Mouse (Mus musculus) lung, embryonic 16.5 days (tissue): ENCODE measurements at regions not wholly inside any gene's neighbourhood (a gene's known extent, or its start where the extent isn't known, plus 50 kb on each side); places are given as distances from the start of the nearest gene placed in this dataset.
A peak's percentile ranks its signal among the peaks of the same experiment; 100 is the strongest.

Experiments used
- ATAC-seq: fragments of 200-750 bp; cut with Nextera tagmentation; 2 replicates; pipeline ENCODE4 v1.8.0; 2017; ENCODE audit warnings: low read depth, mild to moderate bottlenecking, moderate library complexity
- H3K27ac ChIP-seq: fragments of 300-500 bp; sonication (generic); 2 replicates; pipeline ENCODE4 v1.5.1; 2014; ENCODE audit warnings: mild to moderate bottlenecking, control low read depth, low read length
- H3K27me3 ChIP-seq: fragments of 300-500 bp; sonication (generic); 2 replicates; pipeline ENCODE4 v1.6.1; 2014; ENCODE audit warnings: low read depth, low read length, mixed read lengths; ENCODE audit not compliant: control insufficient read depth, insufficient read depth
- H3K36me3 ChIP-seq: fragments of 300-500 bp; sonication (generic); 2 replicates; pipeline ENCODE4 v1.6.1; 2014; ENCODE audit warnings: low read length; ENCODE audit not compliant: control insufficient read depth, insufficient read depth
- H3K4me1 ChIP-seq: fragments of 300-500 bp; sonication (generic); replicated peaks from 2 replicates; pipeline ENCODE4 v1.6.1; 2014; ENCODE audit warnings: low read length, mixed read lengths; ENCODE audit not compliant: control insufficient read depth, insufficient read depth
- H3K4me2 ChIP-seq: fragments of 300-500 bp; sonication (generic); 2 replicates; pipeline ENCODE4 v1.6.1; 2014; ENCODE audit warnings: low read depth, low read length, control low read depth
- H3K4me3 ChIP-seq: fragments of 300-500 bp; sonication (generic); 2 replicates; pipeline ENCODE4 v1.5.1; 2014; ENCODE audit warnings: mild to moderate bottlenecking, low read length, control low read depth
- H3K9ac ChIP-seq: fragments of 300-500 bp; sonication (generic); 2 replicates; pipeline ENCODE4 v1.6.1; 2014; ENCODE audit warnings: low read length, control low read depth
- H3K9me3 ChIP-seq: fragments of 300-500 bp; sonication (generic); 2 replicates; pipeline ENCODE4 v1.6.1; 2016; ENCODE audit warnings: low read length; ENCODE audit not compliant: control insufficient read depth
- WGBS: fragments of 180-500 bp; shearing (Covaris S2); extraction: QIAGEN DNeasy Blood & Tissue Kit; methylation state at CpG from one replicate; pipeline ENCODE4 v1.1.7; 2014; 5-methylcytosine and 5-hydroxymethylcytosine counted together

DNA sequence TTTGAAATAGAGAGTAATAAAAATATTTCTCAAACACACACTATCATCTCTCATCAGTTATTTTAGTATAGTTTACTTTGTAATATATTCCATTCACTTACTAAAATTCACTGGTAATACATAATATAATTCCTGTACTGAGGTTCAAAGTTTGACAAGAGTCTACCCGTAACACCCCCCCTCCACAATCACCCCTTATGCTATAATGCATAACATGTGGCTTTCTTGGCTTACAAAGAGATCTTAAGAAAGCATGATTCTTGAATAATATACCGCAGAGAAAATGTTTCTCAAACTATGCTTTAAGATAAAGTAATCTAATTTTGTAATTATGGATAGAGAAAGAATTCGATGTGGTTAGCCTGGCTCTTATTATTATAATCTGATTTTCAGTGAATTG, 539.7 kb downstream of the Gm11232 start:
- Histone ChIP-seq H3K4me3 (no peak overlapping the region), H3K4me2 (no peak overlapping the region), H3K9ac (no peak overlapping the region), H3K4me1 (no peaks in the 10 kb centered on the region), H3K27me3 (no peaks in the 10 kb centered on the region), H3K9me3 (no peaks in the 10 kb centered on the region), H3K27ac (no peak overlapping the region), H3K36me3 (no peaks in the 10 kb centered on the region)
- WGBS = 58% methylated on average over 3 of the region's 3 CpGs
- no peak for ATAC-seq

DNA sequence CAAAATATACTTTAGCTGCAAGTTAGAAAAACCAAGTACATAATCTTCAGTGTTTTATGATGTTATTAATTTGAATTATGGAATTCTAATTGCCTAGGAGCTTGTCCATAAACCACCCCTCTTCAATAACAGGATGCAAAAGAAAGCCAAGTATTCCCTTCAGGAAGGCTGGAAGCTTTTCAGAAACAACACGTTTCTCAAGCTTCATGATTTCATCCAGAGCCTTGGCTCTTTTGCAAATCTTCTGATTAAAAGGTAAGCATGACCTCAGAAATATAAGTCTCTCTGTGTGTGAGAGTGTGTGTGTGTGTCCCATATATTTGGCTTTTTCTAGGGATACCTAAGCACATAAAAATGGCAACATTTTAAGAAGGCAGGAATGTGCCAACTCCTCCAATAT, 570.0 kb downstream of the Gm11232 start:
- H3K36me3 ChIP-seq = no peaks in the 10 kb centered on the region
- H3K4me3 ChIP-seq = no peak overlapping the region
- H3K4me1 ChIP-seq = no peaks in the 10 kb centered on the region
- H3K27ac ChIP-seq = no peak overlapping the region
- ATAC-seq = no peak
- no peak overlapping the region for H3K9ac ChIP-seq
- H3K4me2 ChIP-seq = no peak overlapping the region
- H3K9me3 ChIP-seq = no peaks in the 10 kb centered on the region
- 33% methylated on average over 1 of the region's 1 CpGs for WGBS
- H3K27me3 ChIP-seq = no peaks in the 10 kb centered on the region

DNA sequence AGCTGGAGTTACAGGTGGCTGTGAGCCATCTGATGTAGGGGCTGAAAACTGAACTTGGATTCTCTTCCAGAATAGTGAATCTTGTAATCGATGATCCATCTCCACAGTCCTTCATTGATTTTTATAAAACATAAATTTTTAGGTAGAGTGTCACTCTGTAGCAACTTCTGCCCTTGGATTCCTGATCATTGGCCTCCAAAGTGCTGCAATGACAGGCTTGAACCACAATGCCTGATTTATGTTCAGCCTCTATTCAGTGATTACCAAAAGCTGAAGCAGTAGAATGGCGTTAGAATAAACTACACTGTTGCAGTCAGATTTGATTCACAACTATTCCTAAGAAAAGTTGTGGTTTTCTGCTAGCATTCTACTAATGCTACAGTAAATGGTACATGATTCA, 580.1 kb downstream of the Gm11232 start:
- Histone ChIP-seq H3K4me3 (no peak overlapping the region), H3K9me3 (no peaks in the 10 kb centered on the region), H3K4me2 (no peak overlapping the region), H3K9ac (no peak overlapping the region), H3K27me3 (no peaks in the 10 kb centered on the region), H3K4me1 (no peaks in the 10 kb centered on the region), H3K36me3 (no peaks in the 10 kb centered on the region), H3K27ac (no peak overlapping the region)
- no peak for ATAC-seq
- WGBS = 80% methylated on average over 2 of the region's 2 CpGs

DNA sequence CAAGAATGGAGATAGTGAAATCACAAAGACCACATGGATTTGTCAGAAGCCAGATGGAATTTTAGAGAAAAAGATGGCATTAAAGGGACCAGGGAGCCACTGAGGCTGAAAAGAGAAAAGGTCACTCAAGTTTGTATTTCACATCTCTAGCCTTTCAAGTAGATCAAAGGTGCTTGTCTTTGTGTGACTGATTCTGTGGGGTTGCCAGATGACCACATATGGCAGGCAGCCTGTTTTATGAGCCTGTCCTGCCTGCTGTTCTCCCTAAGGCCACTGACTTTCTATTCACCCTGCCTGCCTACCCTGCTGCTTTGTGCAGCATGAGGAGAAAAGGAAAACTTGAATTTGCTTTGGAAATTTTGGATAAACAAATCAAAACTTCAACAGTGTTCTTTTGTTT, 592.0 kb downstream of the Gm11232 start:
- Histone ChIP-seq H3K27ac (no peak overlapping the region), H3K4me2 (no peak overlapping the region), H3K9ac (no peak overlapping the region), H3K9me3 (no peaks in the 10 kb centered on the region), H3K4me3 (no peak overlapping the region), H3K27me3 (no peaks in the 10 kb centered on the region), H3K36me3 (no peaks in the 10 kb centered on the region), H3K4me1 (no peaks in the 10 kb centered on the region)
- ATAC-seq = no peak

DNA sequence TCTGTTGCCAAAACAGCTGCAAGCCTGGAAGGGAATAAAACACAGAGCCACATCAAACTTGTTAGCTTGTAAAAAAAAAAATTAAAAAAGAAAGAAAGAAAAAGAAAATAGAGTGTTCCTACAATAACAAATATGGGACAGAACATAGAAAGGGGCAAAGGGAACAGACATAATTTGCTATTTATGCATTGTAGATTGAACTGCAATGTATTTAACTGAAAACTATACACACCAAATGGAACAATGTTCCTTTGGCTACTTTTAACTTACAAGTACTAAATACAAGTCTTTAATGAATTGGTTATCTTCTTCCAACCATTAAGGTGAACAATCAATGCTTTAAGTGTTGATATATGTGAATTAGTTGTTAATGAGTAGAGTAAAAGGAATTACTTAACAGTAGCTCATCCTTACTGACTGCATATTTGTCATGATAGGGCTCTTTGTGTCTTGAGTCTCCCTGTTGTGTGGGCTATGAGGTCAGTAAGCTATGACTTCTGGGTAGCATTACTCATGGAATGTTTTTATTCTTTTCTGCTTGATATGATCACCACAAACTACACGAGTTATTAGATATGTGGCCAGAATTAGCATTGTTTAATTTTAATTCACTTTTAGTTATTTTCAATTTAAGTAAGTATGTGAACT, 597.0 kb upstream of the Megf9 start:
- 27% methylated on average over 1 of the region's 1 CpGs for WGBS
- H3K4me1 ChIP-seq = no peaks in the 10 kb centered on the region
- no peak overlapping the region for H3K9ac ChIP-seq
- H3K4me3 ChIP-seq = no peak overlapping the region
- peak; percentile 75; the same call in 1 of the 2 replicates for ATAC-seq
- no peaks in the 10 kb centered on the region for H3K36me3 ChIP-seq
- no peak overlapping the region for H3K4me2 ChIP-seq
- H3K27ac ChIP-seq = no peak overlapping the region; the same call in 1 of the 2 replicates
- no peaks in the 10 kb centered on the region for H3K27me3 ChIP-seq
- no peaks in the 10 kb centered on the region for H3K9me3 ChIP-seq

DNA sequence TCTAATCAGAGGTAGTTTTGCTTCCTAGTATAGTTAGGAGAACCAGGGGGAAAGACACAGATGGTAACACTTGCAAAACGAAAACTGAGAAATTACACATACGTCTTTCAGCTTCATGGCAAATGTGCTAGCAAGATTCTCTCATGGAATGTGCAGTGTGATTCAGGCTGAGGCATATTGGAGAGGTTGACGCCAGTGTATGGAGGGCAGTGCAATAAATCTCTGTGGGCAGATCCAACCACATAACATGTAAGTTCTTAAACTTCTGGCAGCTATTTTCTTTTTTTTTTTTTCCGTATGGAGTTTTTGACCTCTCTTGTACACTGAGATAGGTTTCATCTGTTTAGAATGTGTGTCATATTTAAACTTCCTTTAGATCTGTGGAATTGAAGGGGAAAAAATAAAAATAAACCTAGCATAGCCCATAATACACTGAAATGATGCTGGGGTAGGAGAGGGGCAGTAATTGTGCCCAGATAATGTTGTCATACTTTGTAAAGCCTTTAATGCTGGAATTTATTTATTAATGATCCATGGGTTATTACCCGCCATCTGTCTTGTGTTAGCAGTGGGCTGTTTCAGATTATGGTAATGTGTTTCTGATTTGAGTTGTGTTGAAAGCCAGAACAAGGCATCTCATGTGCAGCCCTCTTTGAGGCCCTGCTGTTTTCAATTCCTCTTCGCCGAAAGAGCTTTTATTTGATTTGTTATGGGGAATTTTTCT, 596.3 kb upstream of the Megf9 start:
- ATAC-seq = peak; percentile 91
- WGBS = 51% methylated on average over 7 of the region's 7 CpGs
- no peak overlapping the region; the same call in 1 of the 2 replicates for H3K27ac ChIP-seq

DNA sequence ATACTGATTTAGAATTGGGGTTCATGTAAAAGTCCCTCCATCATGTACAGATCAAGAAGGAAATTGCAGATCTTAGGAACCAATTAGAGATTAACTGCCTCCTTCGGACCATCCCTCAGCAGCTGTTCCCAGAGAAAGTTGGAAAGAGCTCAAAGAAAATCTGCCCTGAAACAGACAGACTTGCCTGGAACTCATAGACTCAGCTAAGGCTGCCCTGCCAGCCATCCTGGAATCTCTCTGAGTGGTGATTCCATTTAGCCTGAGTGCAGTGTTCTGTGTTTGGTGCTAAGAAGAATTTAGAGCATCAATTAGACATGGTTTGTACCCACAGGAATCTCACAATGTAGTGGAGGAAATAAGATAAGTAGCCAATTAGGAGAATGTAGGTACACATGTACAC, 594.5 kb upstream of the Megf9 start:
- 49% methylated on average over 1 of the region's 1 CpGs for WGBS
- H3K36me3 ChIP-seq = no peaks in the 10 kb centered on the region
- H3K4me1 ChIP-seq = no peaks in the 10 kb centered on the region
- H3K4me3 ChIP-seq = no peak overlapping the region
- H3K27me3 ChIP-seq = no peaks in the 10 kb centered on the region
- H3K4me2 ChIP-seq = no peak overlapping the region
- ATAC-seq = 0 out of 2 replicates have a peak, but pooled peaks have one; percentile 43
- no peak overlapping the region for H3K27ac ChIP-seq
- H3K9ac ChIP-seq = no peak overlapping the region
- no peaks in the 10 kb centered on the region for H3K9me3 ChIP-seq

More for the DNA sequence above, 596.3 kb upstream of the Megf9 start:
- H3K9me3 ChIP-seq = no peaks in the 10 kb centered on the region
- no peak overlapping the region for H3K4me2 ChIP-seq
- no peaks in the 10 kb centered on the region for H3K36me3 ChIP-seq
- H3K4me1 ChIP-seq = no peaks in the 10 kb centered on the region
- H3K4me3 ChIP-seq = no peak overlapping the region
- no peaks in the 10 kb centered on the region for H3K27me3 ChIP-seq
- no peak overlapping the region for H3K9ac ChIP-seq
